Mouse (Mus musculus) cerebellum, adult 2 months (tissue): Measurements from ENCODE around the gene Sfxn4.

ENCODE experiments used
- CTCF ChIP-seq: fragments of 200-500 bp; IDR thresholded peaks from 2 replicates; pipeline ENCODE4 v1.5.1; 2011; ENCODE audit warnings: low read depth, mild to moderate bottlenecking, control low read depth, low read length, moderate library complexity, borderline replicate concordance; ENCODE audit not compliant: insufficient read depth
- POLR2A ChIP-seq: fragments of 200-500 bp; IDR thresholded peaks from 2 replicates; pipeline ENCODE4 v1.6.1; 2011; ENCODE audit warnings: low read length, control low read depth, borderline replicate concordance; ENCODE audit not compliant: insufficient read depth

DNA sequence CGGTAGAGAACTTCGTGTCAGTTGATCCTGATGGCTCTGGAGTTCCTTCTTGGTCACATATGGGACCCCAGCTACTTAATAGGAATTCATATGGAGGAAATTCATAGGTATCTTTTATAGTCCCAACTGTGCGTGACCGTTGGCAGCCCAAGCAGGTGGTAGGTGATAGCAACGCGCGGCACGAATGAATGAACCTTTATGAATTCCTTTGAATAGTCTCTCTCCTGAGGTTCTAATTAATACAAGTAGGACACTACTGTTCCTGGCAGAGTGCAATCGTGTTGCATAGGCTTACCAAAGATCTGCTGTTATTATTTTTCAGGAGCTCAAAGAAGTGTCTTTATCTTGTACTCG, 49.3 kb downstream of the Sfxn4 start:
- TF ChIP-seq CTCF (no peak), POLR2A (no peak)
